Mouse (Mus musculus): ENCODE data around the gene Eno1. TPM values are rescaled to one million over a fixed set of nuclear protein-coding genes. Genes with fewer than 3 reads are reported as not detected.

The Eno1 gene
- polyA plus RNA-seq, 1 experiment from 2014 or later, result 783 TPM

- no peaks in the 10 kb centered on the region for H3K27me3 ChIP-seq
- H3K4me1 ChIP-seq (replicated peaks), result peaks cover 4% of the 10 kb centered on the region
- H3K9me3 ChIP-seq (replicated peaks), result no peaks in the 10 kb centered on the region
- ATAC-seq (ENCODE audit: low read depth) (no peak), DNase-seq (no peak)
- WGBS (ENCODE audit: insufficient replicate concordance), result 49% methylated on average over 7 of the region's 7 CpGs
- H3K4me2 ChIP-seq, result no peak overlapping the region
- H3K27ac ChIP-seq, result no peak overlapping the region
- H3K9ac ChIP-seq, result no peak overlapping the region
- no peak overlapping the region for H3K4me3 ChIP-seq (replicated peaks)
- H3K36me3 ChIP-seq, result no peaks in the 10 kb centered on the region
Observed at GRCm38 (mm10) chr4:150228581-150229348, 7.8 kb upstream of the Eno1 start.

GRCm38 (mm10) chr4:150229747-150230390 lies 6.7 kb upstream of the Eno1 start:
- Histone ChIP-seq H3K36me3 (no peaks in the 10 kb centered on the region), H3K4me1 (replicated peaks) (peaks cover 12% of the 10 kb centered on the region), H3K9me3 (replicated peaks) (no peaks in the 10 kb centered on the region), H3K4me3 (replicated peaks) (no peak overlapping the region), H3K9ac (no peak overlapping the region), H3K4me2 (no peak overlapping the region), H3K27me3 (no peaks in the 10 kb centered on the region), H3K27ac (no peak overlapping the region)
- DNase-seq (no peak), ATAC-seq (ENCODE audit: low read depth) (0 out of 2 replicates have a peak, but pooled peaks have one; percentile 19)
- 48% methylated on average over 9 of the region's 15 CpGs for WGBS (ENCODE audit: insufficient replicate concordance)

- Histone ChIP-seq H3K36me3 (no peaks in the 10 kb centered on the region), H3K4me2 (no peak overlapping the region), H3K9ac (no peak overlapping the region), H3K4me1 (replicated peaks) (peaks cover 21% of the 10 kb centered on the region), H3K27me3 (no peaks in the 10 kb centered on the region), H3K27ac (no peak overlapping the region), H3K9me3 (replicated peaks) (no peaks in the 10 kb centered on the region), H3K4me3 (replicated peaks) (no peak overlapping the region)
- no peak for DNase-seq
- WGBS (ENCODE audit: insufficient replicate concordance), result 45% methylated on average over 21 of the region's 21 CpGs
- no peak for ATAC-seq (ENCODE audit: low read depth)
Observed at GRCm38 (mm10) chr4:150230460-150231407, 5.8 kb upstream of the Eno1 start.

- WGBS (ENCODE audit: insufficient replicate concordance), result 48% methylated on average over 8 of the region's 8 CpGs
- ATAC-seq (ENCODE audit: low read depth) (no peak), DNase-seq (no peak)
- H3K27ac ChIP-seq, result no peak overlapping the region
- no peaks in the 10 kb centered on the region for H3K9me3 ChIP-seq (replicated peaks)
- peaks cover 28% of the 10 kb centered on the region for H3K4me1 ChIP-seq (replicated peaks)
- no peaks in the 10 kb centered on the region for H3K36me3 ChIP-seq
- no peak overlapping the region for H3K4me2 ChIP-seq
- no peak overlapping the region for H3K9ac ChIP-seq
- no peak overlapping the region for H3K4me3 ChIP-seq (replicated peaks)
- no peaks in the 10 kb centered on the region for H3K27me3 ChIP-seq
Observed at GRCm38 (mm10) chr4:150231871-150232270, 4.7 kb upstream of the Eno1 start.

- Histone ChIP-seq H3K27me3 (no peaks in the 10 kb centered on the region), H3K4me3 (replicated peaks) (no peak overlapping the region), H3K9ac (0 out of 2 replicates have a peak overlapping the region, but pooled peaks have one; percentile 1), H3K4me1 (replicated peaks) (peaks cover 49% of the 10 kb centered on the region), H3K36me3 (peaks cover 8% of the 10 kb centered on the region), H3K4me2 (no peak overlapping the region), H3K9me3 (replicated peaks) (no peaks in the 10 kb centered on the region), H3K27ac (peak overlapping the region; percentile 56)
- 44% methylated on average over 8 of the region's 8 CpGs for WGBS (ENCODE audit: insufficient replicate concordance)
- no peak for ATAC-seq (ENCODE audit: low read depth)
- no peak for DNase-seq
Observed at GRCm38 (mm10) chr4:150234599-150235327, 1.8 kb upstream of the Eno1 start.

GRCm38 (mm10) chr4:150235585-150235984 lies 936 bp upstream of the Eno1 start:
- H3K4me3 ChIP-seq (replicated peaks), result no peak overlapping the region
- no peak overlapping the region for H3K4me2 ChIP-seq
- ATAC-seq (ENCODE audit: low read depth) (no peak), DNase-seq (no peak)
- H3K36me3 ChIP-seq, result peaks cover 15% of the 10 kb centered on the region
- H3K9ac ChIP-seq, result 0 out of 2 replicates have a peak overlapping the region, but pooled peaks have one; percentile 1
- H3K27me3 ChIP-seq, result no peaks in the 10 kb centered on the region
- WGBS (ENCODE audit: insufficient replicate concordance), result 65% methylated on average over 4 of the region's 4 CpGs
- no peaks in the 10 kb centered on the region for H3K9me3 ChIP-seq (replicated peaks)
- peaks cover 55% of the 10 kb centered on the region for H3K4me1 ChIP-seq (replicated peaks)
- peak overlapping the region; percentile 21; the same call in 1 of the 2 replicates for H3K27ac ChIP-seq

- DNase-seq (no peak), ATAC-seq (ENCODE audit: low read depth) (no peak)
- 65% methylated on average over 8 of the region's 8 CpGs for WGBS (ENCODE audit: insufficient replicate concordance)
- peaks cover 59% of the 10 kb centered on the region for H3K4me1 ChIP-seq (replicated peaks)
- peak overlapping the region; percentile 98 for H3K4me2 ChIP-seq
- H3K9me3 ChIP-seq (replicated peaks), result no peaks in the 10 kb centered on the region
- peaks cover 19% of the 10 kb centered on the region for H3K36me3 ChIP-seq
- peak overlapping the region; percentile 90 for H3K4me3 ChIP-seq (replicated peaks)
- H3K27ac ChIP-seq, result peak overlapping the region; percentile 87
- peak overlapping the region; percentile 90 for H3K9ac ChIP-seq
- no peaks in the 10 kb centered on the region for H3K27me3 ChIP-seq
Observed at GRCm38 (mm10) chr4:150236031-150236430, 490 bp upstream of the Eno1 start.

- peaks cover 76% of the 10 kb centered on the region for H3K4me1 ChIP-seq (replicated peaks)
- peak; percentile 41 for ATAC-seq (ENCODE audit: low read depth)
Observed at GRCm38 (mm10) chr4:150237636-150238361, 1.3 kb downstream of the Eno1 start.

GRCm38 (mm10) chr4:150238433-150239086 lies 2.0 kb downstream of the Eno1 start:
- peak overlapping the region; percentile 90 for H3K4me3 ChIP-seq (replicated peaks)
- H3K36me3 ChIP-seq, result peaks cover 44% of the 10 kb centered on the region
- H3K27ac ChIP-seq, result peak overlapping the region; percentile 87
- H3K27me3 ChIP-seq, result no peaks in the 10 kb centered on the region
- H3K4me2 ChIP-seq, result peak overlapping the region; percentile 98
- no peak for DNase-seq
- H3K9ac ChIP-seq, result peak overlapping the region; percentile 90
- peaks cover 79% of the 10 kb centered on the region for H3K4me1 ChIP-seq (replicated peaks)
- no peak for ATAC-seq (ENCODE audit: low read depth)
- no peaks in the 10 kb centered on the region for H3K9me3 ChIP-seq (replicated peaks)
- WGBS (ENCODE audit: insufficient replicate concordance), result 9% methylated on average over 3 of the region's 3 CpGs

More at GRCm38 (mm10) chr4:150237636-150238361, 1.3 kb downstream of the Eno1 start:
- Histone ChIP-seq H3K27ac (peak overlapping the region; percentile 87), H3K4me3 (replicated peaks) (peak overlapping the region; percentile 90), H3K27me3 (no peaks in the 10 kb centered on the region), H3K4me2 (peak overlapping the region; percentile 98), H3K9ac (peak overlapping the region; percentile 90), H3K36me3 (peaks cover 37% of the 10 kb centered on the region), H3K9me3 (replicated peaks) (no peaks in the 10 kb centered on the region)
- WGBS (ENCODE audit: insufficient replicate concordance), result under 1% methylated on average over 21 of the region's 21 CpGs
- DNase-seq, result peak; percentile 46

- ATAC-seq (ENCODE audit: low read depth) (no peak), DNase-seq (no peak)
- Histone ChIP-seq H3K4me3 (replicated peaks) (peak overlapping the region; percentile 90), H3K36me3 (peaks cover 50% of the 10 kb centered on the region), H3K4me2 (peak overlapping the region; percentile 98), H3K27ac (peak overlapping the region; percentile 87), H3K27me3 (no peaks in the 10 kb centered on the region), H3K9ac (peak overlapping the region; percentile 90), H3K4me1 (replicated peaks) (peaks cover 79% of the 10 kb centered on the region), H3K9me3 (replicated peaks) (no peaks in the 10 kb centered on the region)
- 34% methylated on average over 5 of the region's 5 CpGs for WGBS (ENCODE audit: insufficient replicate concordance)
Observed at GRCm38 (mm10) chr4:150239087-150239480, 2.6 kb downstream of the Eno1 start.

Measured in liver, embryonic 13.5 days (tissue).